Mouse (Mus musculus) stomach, postnatal 0 days (tissue): Measurements from ENCODE around the gene Sdr42e1.

ENCODE experiments used
- CTCF ChIP-seq: IDR thresholded peaks from 2 replicates; pipeline ENCODE4 v1.5.1; 2016; ENCODE audit warnings: antibody characterized with exemption, low read depth, mild to moderate bottlenecking, moderate library complexity
- EP300 ChIP-seq: optimal IDR thresholded peaks from 2 replicates; pipeline ENCODE3; 2016; ENCODE audit warnings: antibody characterized with exemption

GRCm38 (mm10) chr8:117627096-117627495 lies 46.4 kb downstream of the Sdr42e1 start:
- TF ChIP-seq CTCF (no peak), EP300 (no peak)
